Mouse (Mus musculus) spleen, adult 2 months (tissue): ENCODE results near the gene Cyb5r2.

Experiments
- CTCF ChIP-seq: fragments of 200-500 bp; IDR thresholded peaks from 2 replicates; pipeline ENCODE4 v1.5.1; 2011; ENCODE audit warnings: mild to moderate bottlenecking, inconsistent platforms; ENCODE audit not compliant: insufficient read depth, insufficient read length, insufficient replicate concordance; ENCODE audit errors: extremely low read depth
- POLR2A ChIP-seq: fragments of 200-500 bp; IDR thresholded peaks from 2 replicates; pipeline ENCODE4 v1.6.1; 2011; ENCODE audit warnings: low read depth, low read length, inconsistent platforms

DNA sequence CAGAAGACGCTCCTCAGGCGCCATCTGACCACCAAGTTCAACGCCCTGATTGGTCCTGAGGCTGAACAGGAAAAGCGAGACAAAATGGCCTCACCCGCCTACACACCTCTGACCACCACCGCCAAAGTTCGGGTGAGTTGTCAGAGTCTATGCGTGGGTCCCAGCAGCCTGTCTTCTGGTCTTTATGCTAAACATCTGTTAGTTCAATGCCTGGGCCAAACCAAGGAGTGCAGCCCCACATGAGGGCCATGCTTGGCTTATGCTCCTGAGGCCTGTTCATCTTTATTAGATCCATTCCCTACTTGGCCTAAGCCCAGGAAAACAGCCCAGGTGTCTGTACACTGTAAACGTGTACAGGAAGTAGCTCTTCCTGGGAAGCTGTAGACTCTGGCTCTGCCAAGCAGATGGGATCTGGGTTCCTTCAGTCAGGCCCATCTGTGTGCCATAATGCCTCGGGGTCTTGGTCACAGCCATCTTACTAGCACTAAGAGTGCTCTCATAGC is 14.8 kb downstream of the Cyb5r2 start:
- TF ChIP-seq CTCF (no peak), POLR2A (no peak)
